Mouse (Mus musculus): Measurements from ENCODE around the gene Usp22. TPM values are rescaled to one million over a fixed set of nuclear protein-coding genes. Genes with fewer than 3 reads are reported as not detected.

Usp22 gene
- polyA plus RNA-seq (2014; fragmentation: Nextera tagmentation; extraction: Ambion mirVana), result 462 and 529 TPM in 2 replicates

DNA sequence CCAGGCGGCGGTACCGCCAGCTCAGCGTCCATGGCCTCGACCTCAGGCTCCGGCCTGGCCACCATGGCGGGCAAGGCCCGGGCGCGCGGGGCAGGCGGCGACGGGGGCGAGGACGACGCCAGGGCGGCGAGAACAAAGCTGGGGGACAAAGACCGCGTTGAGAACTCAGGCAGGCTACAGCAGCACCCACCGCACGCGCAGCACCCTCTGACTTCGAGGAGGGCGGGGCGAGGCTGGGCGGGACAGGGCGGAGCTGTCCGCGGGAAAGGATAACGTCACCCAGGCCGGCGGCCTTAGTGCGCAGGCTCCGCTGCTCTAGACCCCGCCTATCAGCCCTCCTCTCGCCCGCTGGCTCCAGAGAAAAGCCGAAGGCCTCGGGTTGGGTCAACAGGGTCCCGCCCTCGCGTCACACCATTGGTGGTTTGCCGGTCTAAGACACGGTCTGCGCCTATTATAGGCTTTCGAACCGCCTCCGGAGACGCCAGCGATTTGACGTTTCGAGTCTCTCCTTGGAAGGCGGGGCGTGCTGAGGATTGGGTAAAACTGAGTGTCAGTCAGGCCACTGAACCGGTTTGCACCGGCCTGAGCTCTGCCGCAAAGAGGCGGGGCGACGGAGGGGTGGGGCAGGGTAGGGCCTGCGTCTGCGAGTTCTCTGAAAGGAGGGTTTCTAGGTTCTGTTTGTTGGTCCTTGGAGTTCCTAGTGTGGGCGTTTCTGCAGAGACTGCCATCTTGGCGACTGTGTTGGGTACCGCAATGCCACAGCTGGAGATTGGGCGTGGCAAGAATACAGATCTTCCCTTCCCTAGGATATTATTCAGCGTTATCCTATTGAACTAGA, at the start of gene Usp22:
Usp22 (minus strand) TSS at position 235 of the 838 bp plus-strand sequence.
- ATAC-seq (ENCODE audit: low FRiP score, low TSS enrichment) (peak; percentile 97), DNase-seq (peak; percentile 100)
- H3K9ac ChIP-seq (replicated peaks; ENCODE audit: low read length), result peak within 1 kb of the TSS; percentile 100
- H3K36me3 ChIP-seq (ENCODE audit: control insufficient read depth, insufficient read depth, low read length), result 0 out of 2 replicates have a peak, but pooled peaks cover 3% of the 10 kb centered on the region
- peak within 1 kb of the TSS; percentile 99 for H3K27ac ChIP-seq (replicated peaks; ENCODE audit: low read depth, low read length)
- H3K27me3 ChIP-seq (ENCODE audit: control insufficient read depth, insufficient read depth, low read length), result no peaks in the 10 kb centered on the region
- H3K4me1 ChIP-seq (ENCODE audit: control insufficient read depth, insufficient read depth, low read length), result peaks cover 29% of the 10 kb centered on the region
- peak within 1 kb of the TSS; percentile 100 for H3K4me3 ChIP-seq (replicated peaks; ENCODE audit: low read depth, low read length)
- no peaks in the 10 kb centered on the region for H3K9me3 ChIP-seq (ENCODE audit: control insufficient read depth, low read length)
- under 1% methylated on average over 69 of the region's 69 CpGs for WGBS
- H3K4me2 ChIP-seq (ENCODE audit: low read length), result peak within 1 kb of the TSS; percentile 63

DNA sequence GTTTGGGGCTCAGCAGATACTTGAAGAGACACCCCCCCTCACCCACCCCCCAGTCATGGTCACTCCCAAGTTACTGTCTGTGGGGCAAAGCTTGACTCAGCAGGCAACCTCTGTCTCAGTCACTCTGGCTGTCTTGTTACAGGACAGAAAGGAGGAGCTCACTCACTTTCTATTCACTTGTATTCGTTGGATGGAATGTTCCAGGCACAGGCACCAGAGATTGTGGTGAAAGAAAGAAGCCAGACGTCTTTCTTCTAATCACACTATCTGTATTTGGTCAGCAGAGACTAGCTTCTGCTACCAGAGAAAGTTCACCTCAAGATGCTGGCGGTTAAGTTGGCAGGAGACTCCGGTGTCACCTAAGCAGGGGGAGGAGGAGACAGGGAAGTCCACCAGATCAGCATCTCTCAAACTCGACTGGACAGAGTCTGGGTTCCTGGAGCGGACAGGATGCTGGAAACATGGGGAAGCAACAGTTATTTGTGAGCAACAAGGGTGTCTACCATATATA, 49.4 kb upstream of the Usp22 start:
- no peaks in the 10 kb centered on the region for H3K27me3 ChIP-seq (ENCODE audit: control insufficient read depth, insufficient read depth, low read length)
- H3K9me3 ChIP-seq (ENCODE audit: control insufficient read depth, low read length), result no peaks in the 10 kb centered on the region
- no peaks in the 10 kb centered on the region for H3K36me3 ChIP-seq (ENCODE audit: control insufficient read depth, insufficient read depth, low read length)
- H3K4me1 ChIP-seq (ENCODE audit: control insufficient read depth, insufficient read depth, low read length), result no peaks in the 10 kb centered on the region
- H3K9ac ChIP-seq (replicated peaks; ENCODE audit: low read length), result no peak overlapping the region
- no peak overlapping the region for H3K27ac ChIP-seq (replicated peaks; ENCODE audit: low read depth, low read length)
- H3K4me3 ChIP-seq (replicated peaks; ENCODE audit: low read depth, low read length), result no peak overlapping the region
- no peak overlapping the region for H3K4me2 ChIP-seq (ENCODE audit: low read length)
- WGBS, result 78% methylated on average over 6 of the region's 6 CpGs
- ATAC-seq (ENCODE audit: low FRiP score, low TSS enrichment) (no peak), DNase-seq (no peak)

DNA sequence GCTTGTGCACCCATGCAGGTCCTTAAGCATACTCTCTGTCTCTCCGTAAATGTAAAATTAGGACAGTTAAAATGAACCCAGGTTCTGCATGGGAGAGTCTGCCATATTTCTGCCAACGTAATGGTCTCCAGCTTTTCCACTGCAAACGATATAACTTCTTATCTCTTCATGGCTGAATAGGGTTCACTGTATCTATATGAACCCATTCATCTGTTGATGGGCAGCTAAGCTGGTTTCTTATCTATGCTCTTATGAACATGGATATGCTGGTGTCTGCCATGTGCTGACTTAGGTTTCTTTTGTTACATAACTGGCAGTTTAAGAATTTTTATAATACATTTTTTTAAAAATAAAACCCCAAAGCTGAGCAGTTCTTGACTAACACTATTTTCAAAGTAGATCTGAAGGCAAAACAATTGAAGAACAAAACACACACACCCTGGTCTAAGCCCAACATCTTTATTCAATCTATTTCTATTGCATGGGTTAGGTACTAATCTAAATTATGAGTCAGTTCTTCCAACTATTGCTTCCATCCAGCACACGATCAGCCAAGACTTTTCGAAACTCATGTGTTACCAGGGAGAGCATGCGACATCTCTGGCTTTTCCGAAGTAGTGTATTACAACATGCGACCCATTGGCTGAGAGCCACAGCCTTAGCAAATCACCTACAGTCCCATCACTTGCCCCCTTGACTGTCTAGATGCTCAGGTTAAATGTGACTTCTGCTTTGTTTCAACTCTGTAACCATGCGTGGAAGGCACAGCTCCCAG, 48.3 kb upstream of the Usp22 start:
- DNase-seq, result no peak
- Histone ChIP-seq H3K36me3 (ENCODE audit: control insufficient read depth, insufficient read depth, low read length) (no peaks in the 10 kb centered on the region), H3K4me3 (replicated peaks; ENCODE audit: low read depth, low read length) (no peak overlapping the region), H3K27ac (replicated peaks; ENCODE audit: low read depth, low read length) (no peak overlapping the region), H3K4me2 (ENCODE audit: low read length) (no peak overlapping the region), H3K9me3 (ENCODE audit: control insufficient read depth, low read length) (no peaks in the 10 kb centered on the region), H3K27me3 (ENCODE audit: control insufficient read depth, insufficient read depth, low read length) (no peaks in the 10 kb centered on the region), H3K4me1 (ENCODE audit: control insufficient read depth, insufficient read depth, low read length) (no peaks in the 10 kb centered on the region), H3K9ac (replicated peaks; ENCODE audit: low read length) (no peak overlapping the region)
- ATAC-seq (ENCODE audit: low FRiP score, low TSS enrichment), result no peak
- WGBS, result 91% methylated on average over 9 of the region's 9 CpGs

DNA sequence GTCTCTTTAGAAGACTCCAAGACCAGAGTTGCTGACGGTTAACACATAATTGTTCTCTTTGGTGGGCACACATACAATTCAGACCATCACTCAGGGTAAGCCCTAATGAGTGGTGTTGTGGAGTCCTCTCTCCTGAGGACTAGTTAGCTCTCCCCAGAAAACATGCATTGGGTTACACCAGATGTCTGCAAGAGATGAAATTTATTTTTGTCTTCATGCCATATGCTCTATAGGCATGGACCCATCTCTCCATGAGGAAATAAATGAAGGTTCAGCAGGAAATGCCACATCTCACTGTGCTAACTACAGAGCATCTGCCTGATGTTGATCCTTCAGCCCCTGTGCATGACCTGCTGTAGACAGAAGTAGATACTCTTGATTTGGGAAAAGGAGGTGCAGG, 47.2 kb upstream of the Usp22 start:
- H3K27ac ChIP-seq (replicated peaks; ENCODE audit: low read depth, low read length), result no peak overlapping the region
- ATAC-seq (ENCODE audit: low FRiP score, low TSS enrichment) (no peak), DNase-seq (no peak)
- H3K9me3 ChIP-seq (ENCODE audit: control insufficient read depth, low read length), result no peaks in the 10 kb centered on the region
- H3K4me3 ChIP-seq (replicated peaks; ENCODE audit: low read depth, low read length), result no peak overlapping the region
- no peak overlapping the region for H3K4me2 ChIP-seq (ENCODE audit: low read length)
- H3K4me1 ChIP-seq (ENCODE audit: control insufficient read depth, insufficient read depth, low read length), result no peaks in the 10 kb centered on the region
- H3K27me3 ChIP-seq (ENCODE audit: control insufficient read depth, insufficient read depth, low read length), result no peaks in the 10 kb centered on the region
- H3K9ac ChIP-seq (replicated peaks; ENCODE audit: low read length), result no peak overlapping the region
- no peaks in the 10 kb centered on the region for H3K36me3 ChIP-seq (ENCODE audit: control insufficient read depth, insufficient read depth, low read length)
- WGBS, result 91% methylated on average over 1 of the region's 1 CpGs

DNA sequence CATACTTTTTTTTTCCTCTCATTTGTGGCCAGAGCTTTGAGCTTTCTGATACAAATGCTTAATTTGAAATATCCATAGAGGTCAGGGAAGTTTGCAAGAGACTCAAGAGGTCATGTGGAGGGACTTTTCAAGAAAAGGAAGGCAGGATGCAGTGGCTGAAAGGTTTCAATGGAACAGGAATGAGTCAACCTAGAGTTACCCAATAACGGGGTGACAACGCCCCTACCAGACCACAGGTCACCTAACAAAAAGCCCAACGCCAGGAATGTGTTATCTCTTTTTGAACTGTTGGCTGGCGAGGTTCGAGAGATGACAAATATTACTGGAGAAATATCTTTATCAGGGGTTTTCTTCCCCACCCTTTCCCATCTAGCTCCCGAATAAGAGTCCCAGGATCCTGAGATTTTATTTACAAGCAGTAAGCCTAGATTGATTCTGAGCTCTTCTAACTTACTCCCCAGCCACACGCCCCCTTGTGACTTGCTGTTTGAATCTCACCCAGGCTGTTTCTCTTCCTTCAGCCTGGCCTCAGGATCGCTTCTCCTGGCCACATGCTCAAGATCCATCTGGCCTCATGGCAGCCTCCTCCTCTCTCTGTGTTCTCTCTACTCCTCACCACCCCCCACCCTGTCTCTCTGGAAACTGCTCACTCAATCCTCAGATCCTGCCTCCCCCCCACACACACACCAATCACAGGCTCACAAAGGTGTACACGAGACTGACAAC, 45.5 kb upstream of the Usp22 start:
- Histone ChIP-seq H3K4me1 (ENCODE audit: control insufficient read depth, insufficient read depth, low read length) (no peaks in the 10 kb centered on the region), H3K27ac (replicated peaks; ENCODE audit: low read depth, low read length) (no peak overlapping the region), H3K4me3 (replicated peaks; ENCODE audit: low read depth, low read length) (no peak overlapping the region), H3K9ac (replicated peaks; ENCODE audit: low read length) (no peak overlapping the region), H3K27me3 (ENCODE audit: control insufficient read depth, insufficient read depth, low read length) (no peaks in the 10 kb centered on the region), H3K4me2 (ENCODE audit: low read length) (no peak overlapping the region), H3K36me3 (ENCODE audit: control insufficient read depth, insufficient read depth, low read length) (no peaks in the 10 kb centered on the region), H3K9me3 (ENCODE audit: control insufficient read depth, low read length) (no peaks in the 10 kb centered on the region)
- ATAC-seq (ENCODE audit: low FRiP score, low TSS enrichment) (no peak), DNase-seq (no peak)
- WGBS, result 73% methylated on average over 9 of the region's 9 CpGs

DNA sequence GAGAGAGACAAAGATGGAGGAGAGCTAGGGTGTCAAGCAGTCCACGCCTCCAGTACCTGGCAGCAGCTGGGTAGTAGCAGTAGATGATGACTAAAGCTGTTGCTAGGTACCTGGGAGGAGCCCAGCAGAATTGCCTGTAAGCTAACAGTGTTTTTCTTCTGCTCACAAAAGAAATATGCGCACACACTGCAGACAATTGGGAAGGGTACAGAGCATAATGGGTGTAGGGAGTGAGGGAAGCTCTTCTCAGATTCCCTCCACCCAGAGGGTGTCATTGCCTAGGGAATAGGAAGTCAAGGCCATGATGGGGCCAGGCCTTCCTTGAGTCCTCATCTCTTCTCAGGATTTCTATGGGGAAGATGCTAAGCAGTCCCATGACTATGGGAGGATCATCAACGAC, 41.1 kb upstream of the Usp22 start:
- H3K4me1 ChIP-seq (ENCODE audit: control insufficient read depth, insufficient read depth, low read length), result no peaks in the 10 kb centered on the region
- ATAC-seq (ENCODE audit: low FRiP score, low TSS enrichment) (no peak), DNase-seq (no peak)
- no peaks in the 10 kb centered on the region for H3K27me3 ChIP-seq (ENCODE audit: control insufficient read depth, insufficient read depth, low read length)
- no peak overlapping the region for H3K27ac ChIP-seq (replicated peaks; ENCODE audit: low read depth, low read length)
- H3K4me2 ChIP-seq (ENCODE audit: low read length), result no peak overlapping the region
- no peaks in the 10 kb centered on the region for H3K36me3 ChIP-seq (ENCODE audit: control insufficient read depth, insufficient read depth, low read length)
- 82% methylated on average over 3 of the region's 3 CpGs for WGBS
- H3K4me3 ChIP-seq (replicated peaks; ENCODE audit: low read depth, low read length), result no peak overlapping the region
- no peak overlapping the region for H3K9ac ChIP-seq (replicated peaks; ENCODE audit: low read length)
- H3K9me3 ChIP-seq (ENCODE audit: control insufficient read depth, low read length), result no peaks in the 10 kb centered on the region

DNA sequence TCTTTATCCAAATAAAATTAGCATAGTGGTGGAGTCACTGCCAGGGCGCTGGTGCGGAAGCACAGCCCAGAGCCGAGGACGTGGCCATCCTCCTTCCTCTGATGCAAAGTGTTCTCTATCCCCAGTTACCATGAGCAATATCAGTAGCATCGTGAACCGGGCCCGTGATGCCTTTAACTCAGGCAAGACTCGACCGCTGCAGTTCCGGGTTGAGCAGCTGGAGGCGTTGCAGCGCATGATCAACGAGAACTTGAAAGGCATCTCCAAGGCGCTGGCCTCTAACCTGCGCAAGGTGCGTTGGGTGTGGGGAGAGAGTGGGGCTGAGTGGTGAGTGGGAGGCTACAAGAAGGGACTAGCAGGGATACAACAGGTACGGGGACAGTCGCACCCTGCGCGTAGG, 37.2 kb upstream of the Usp22 start:
- no peaks in the 10 kb centered on the region for H3K4me1 ChIP-seq (ENCODE audit: control insufficient read depth, insufficient read depth, low read length)
- no peaks in the 10 kb centered on the region for H3K27me3 ChIP-seq (ENCODE audit: control insufficient read depth, insufficient read depth, low read length)
- no peaks in the 10 kb centered on the region for H3K9me3 ChIP-seq (ENCODE audit: control insufficient read depth, low read length)
- 41% methylated on average over 20 of the region's 20 CpGs for WGBS
- DNase-seq, result no peak
- no peak overlapping the region for H3K27ac ChIP-seq (replicated peaks; ENCODE audit: low read depth, low read length)
- no peak overlapping the region for H3K9ac ChIP-seq (replicated peaks; ENCODE audit: low read length)
- no peak overlapping the region for H3K4me3 ChIP-seq (replicated peaks; ENCODE audit: low read depth, low read length)
- no peaks in the 10 kb centered on the region for H3K36me3 ChIP-seq (ENCODE audit: control insufficient read depth, insufficient read depth, low read length)
- no peak overlapping the region for H3K4me2 ChIP-seq (ENCODE audit: low read length)
- no peak for ATAC-seq (ENCODE audit: low FRiP score, low TSS enrichment)

DNA sequence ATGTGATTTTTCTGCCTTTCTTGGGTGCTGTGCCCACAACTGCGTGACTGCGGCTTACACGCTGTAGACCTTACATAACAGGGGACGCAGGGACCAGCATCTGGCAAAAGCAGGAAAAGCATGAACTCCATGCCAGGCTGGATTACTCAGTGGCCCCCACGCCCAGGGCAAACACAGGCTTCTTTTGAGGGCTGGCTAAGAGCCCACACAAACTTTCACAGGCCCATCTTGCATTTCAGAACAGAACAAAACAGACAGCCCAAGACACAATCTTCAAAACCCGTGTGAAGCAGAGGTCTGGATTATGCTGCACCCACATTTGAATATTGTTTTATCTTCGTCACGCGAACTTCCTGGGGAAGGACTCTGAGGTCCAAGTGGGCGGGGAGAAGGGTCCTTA, 33.5 kb upstream of the Usp22 start:
- ATAC-seq (ENCODE audit: low FRiP score, low TSS enrichment) (no peak), DNase-seq (no peak)
- 77% methylated on average over 10 of the region's 10 CpGs for WGBS
- Histone ChIP-seq H3K9ac (replicated peaks; ENCODE audit: low read length) (no peak overlapping the region), H3K4me3 (replicated peaks; ENCODE audit: low read depth, low read length) (no peak overlapping the region), H3K9me3 (ENCODE audit: control insufficient read depth, low read length) (no peaks in the 10 kb centered on the region), H3K4me2 (ENCODE audit: low read length) (no peak overlapping the region), H3K27ac (replicated peaks; ENCODE audit: low read depth, low read length) (no peak overlapping the region), H3K4me1 (ENCODE audit: control insufficient read depth, insufficient read depth, low read length) (no peaks in the 10 kb centered on the region), H3K27me3 (ENCODE audit: control insufficient read depth, insufficient read depth, low read length) (no peaks in the 10 kb centered on the region), H3K36me3 (ENCODE audit: control insufficient read depth, insufficient read depth, low read length) (no peaks in the 10 kb centered on the region)
